Mouse (Mus musculus) hindbrain, postnatal 0 days (tissue): Measurements from ENCODE around the gene Trak1. TPM values are rescaled to one million over a fixed set of nuclear protein-coding genes. Genes with fewer than 3 reads are reported as not detected.

Experiments
- ATAC-seq: fragments of 200-750 bp; cut with Nextera tagmentation; 2 replicates; pipeline ENCODE4 v1.8.0; 2017; ENCODE audit warnings: mild to moderate bottlenecking, moderate TSS enrichment, moderate library complexity
- DNase-seq: peaks from one replicate; pipeline ENCODE4 v3.0.0-alpha.2; 2015; ENCODE audit warnings: low spot score
- H3K27ac ChIP-seq: fragments of 300-500 bp; sonication (generic); 2 replicates; pipeline ENCODE4 v1.5.1; 2014; ENCODE audit warnings: mild to moderate bottlenecking
- H3K27me3 ChIP-seq: fragments of 300-500 bp; sonication (generic); 2 replicates; pipeline ENCODE4 v1.6.1; 2014; ENCODE audit warnings: low read length, mixed read lengths; ENCODE audit not compliant: insufficient read depth
- H3K36me3 ChIP-seq: fragments of 300-500 bp; sonication (generic); 2 replicates; pipeline ENCODE4 v1.6.1; 2014; ENCODE audit warnings: low read length, mixed read lengths; ENCODE audit not compliant: insufficient read depth
- H3K4me1 ChIP-seq: fragments of 300-500 bp; sonication (generic); 2 replicates; pipeline ENCODE4 v1.6.1; 2014; ENCODE audit warnings: antibody characterized with exemption, low read length, mixed read lengths; ENCODE audit not compliant: insufficient read depth
- H3K4me2 ChIP-seq: fragments of 300-500 bp; sonication (generic); 2 replicates; pipeline ENCODE4 v1.6.1; 2014; ENCODE audit warnings: low read depth, mild to moderate bottlenecking, low read length, moderate library complexity, mixed read lengths
- H3K4me3 ChIP-seq: fragments of 300-500 bp; sonication (generic); 2 replicates; pipeline ENCODE4 v1.5.1; 2014; ENCODE audit warnings: low read length
- H3K9ac ChIP-seq: fragments of 300-500 bp; sonication (generic); replicated peaks from 2 replicates; pipeline ENCODE4 v1.6.1; 2014; ENCODE audit warnings: mild to moderate bottlenecking, low read length, moderate library complexity, mixed read lengths
- H3K9me3 ChIP-seq: fragments of 300-500 bp; sonication (generic); 2 replicates; pipeline ENCODE4 v1.6.1; 2016; ENCODE audit warnings: low read length, mixed read lengths
- CTCF ChIP-seq: IDR thresholded peaks from 2 replicates; pipeline ENCODE4 v1.5.1; 2016; ENCODE audit warnings: antibody characterized with exemption, control low read depth, low read depth
- WGBS: fragments of 180-500 bp; shearing (Covaris S2); extraction: QIAGEN DNeasy Blood & Tissue Kit; methylation state at CpG from one replicate; pipeline ENCODE4 v1.1.7; 2014; 5-methylcytosine and 5-hydroxymethylcytosine counted together
- polyA plus RNA-seq: library from polyadenylated mRNA; unstranded; fragments of >200 nt; fragmentation: Nextera tagmentation; extraction: Ambion mirVana; gene quantifications from 2 replicates; pipeline ENCODE4 v1.2.1, GENCODE M21; 2015
- total RNA-seq: library from RNA; depleted of rRNA; stranded (reverse); fragments of >200 nt; gene quantifications from 2 replicates; pipeline ENCODE4 v1.2.3, GENCODE M21; 2014

Trak1 gene
- total and polyA plus RNA-seq, 2 experiments from 2014 or later = 57.8 to 129 TPM

GRCm38 (mm10) chr9:121351388-121352078 is 54.2 kb downstream of the Trak1 start:
- Histone ChIP-seq H3K4me3 (no peak overlapping the region), H3K27ac (peak overlapping the region; percentile 60; the same call in 1 of the 2 replicates), H3K9me3 (no peaks in the 10 kb centered on the region), H3K9ac (0 out of 2 replicates have a peak overlapping the region, but pooled peaks have one; percentile 3), H3K4me1 (peaks cover 24% of the 10 kb centered on the region), H3K4me2 (no peak overlapping the region), H3K36me3 (no peaks in the 10 kb centered on the region), H3K27me3 (no peaks in the 10 kb centered on the region)
- DNase-seq = no peak
- no peak for TF ChIP-seq CTCF
- no peak for ATAC-seq
- WGBS = 56% methylated on average over 9 of the region's 9 CpGs

- peak; percentile 64 for DNase-seq
- H3K4me3 ChIP-seq = no peak overlapping the region
- TF ChIP-seq CTCF = peak; percentile 65
- ATAC-seq = no peak
- peaks cover 24% of the 10 kb centered on the region for H3K4me1 ChIP-seq
- H3K4me2 ChIP-seq = no peak overlapping the region
- H3K9ac ChIP-seq = no peak overlapping the region
- no peaks in the 10 kb centered on the region for H3K9me3 ChIP-seq
- no peak overlapping the region; the same call in 1 of the 2 replicates for H3K27ac ChIP-seq
- WGBS = 32% methylated on average over 11 of the region's 11 CpGs
- H3K36me3 ChIP-seq = no peaks in the 10 kb centered on the region
- H3K27me3 ChIP-seq = no peaks in the 10 kb centered on the region
Measured at GRCm38 (mm10) chr9:121352131-121352606, 54.9 kb downstream of the Trak1 start.

GRCm38 (mm10) chr9:121352726-121353125 is 55.4 kb downstream of the Trak1 start:
- Histone ChIP-seq H3K36me3 (no peaks in the 10 kb centered on the region), H3K27ac (no peak overlapping the region), H3K4me2 (no peak overlapping the region; the same call in 1 of the 2 replicates), H3K4me1 (peaks cover 24% of the 10 kb centered on the region), H3K4me3 (no peak overlapping the region), H3K9ac (no peak overlapping the region), H3K27me3 (no peaks in the 10 kb centered on the region), H3K9me3 (no peaks in the 10 kb centered on the region)
- DNase-seq = no peak
- TF ChIP-seq CTCF = no peak
- no peak for ATAC-seq
- WGBS = 66% methylated on average over 9 of the region's 9 CpGs

- WGBS = 49% methylated on average over 4 of the region's 4 CpGs
- ATAC-seq = no peak
- Histone ChIP-seq H3K9me3 (no peaks in the 10 kb centered on the region), H3K27me3 (no peaks in the 10 kb centered on the region), H3K36me3 (no peaks in the 10 kb centered on the region), H3K27ac (peak overlapping the region; percentile 60), H3K4me3 (no peak overlapping the region), H3K4me1 (peaks cover 27% of the 10 kb centered on the region), H3K9ac (no peak overlapping the region), H3K4me2 (no peak overlapping the region)
- TF ChIP-seq CTCF = peak; percentile 52
- DNase-seq = no peak
Measured at GRCm38 (mm10) chr9:121354792-121355390, 57.6 kb downstream of the Trak1 start.

GRCm38 (mm10) chr9:121355431-121356141 is 58.3 kb downstream of the Trak1 start:
- ATAC-seq (no peak), DNase-seq (peak; percentile 66)
- 39% methylated on average over 9 of the region's 9 CpGs for WGBS
- H3K4me2 ChIP-seq = no peak overlapping the region
- no peak overlapping the region for H3K9ac ChIP-seq
- H3K9me3 ChIP-seq = no peaks in the 10 kb centered on the region
- no peak for TF ChIP-seq CTCF
- no peak overlapping the region for H3K4me3 ChIP-seq
- H3K36me3 ChIP-seq = no peaks in the 10 kb centered on the region
- no peaks in the 10 kb centered on the region for H3K27me3 ChIP-seq
- H3K27ac ChIP-seq = peak overlapping the region; percentile 60
- peaks cover 32% of the 10 kb centered on the region for H3K4me1 ChIP-seq

GRCm38 (mm10) chr9:121357102-121357501 is 59.8 kb downstream of the Trak1 start:
- no peak for ATAC-seq
- Histone ChIP-seq H3K4me2 (no peak overlapping the region), H3K4me3 (no peak overlapping the region), H3K27me3 (no peaks in the 10 kb centered on the region), H3K9ac (no peak overlapping the region), H3K27ac (no peak overlapping the region), H3K4me1 (peaks cover 32% of the 10 kb centered on the region), H3K36me3 (no peaks in the 10 kb centered on the region), H3K9me3 (no peaks in the 10 kb centered on the region)
- DNase-seq = no peak
- WGBS = 79% methylated on average over 5 of the region's 5 CpGs
- TF ChIP-seq CTCF = no peak
